Mouse (Mus musculus) c-Kit-negative CD71-positive TER-119-positive erythroid progenitor cells, embryonic 14.5 days (primary cell): ENCODE measurements around the gene Cenpm.
A peak's percentile ranks its signal among the peaks of the same experiment; 100 is the strongest.

ENCODE experiments used
- DNase-seq: peaks from one replicate; pipeline ENCODE4 v3.0.0-alpha.2; 2013; ENCODE audit warnings: low read depth, low spot score

Cenpm gene

DNA sequence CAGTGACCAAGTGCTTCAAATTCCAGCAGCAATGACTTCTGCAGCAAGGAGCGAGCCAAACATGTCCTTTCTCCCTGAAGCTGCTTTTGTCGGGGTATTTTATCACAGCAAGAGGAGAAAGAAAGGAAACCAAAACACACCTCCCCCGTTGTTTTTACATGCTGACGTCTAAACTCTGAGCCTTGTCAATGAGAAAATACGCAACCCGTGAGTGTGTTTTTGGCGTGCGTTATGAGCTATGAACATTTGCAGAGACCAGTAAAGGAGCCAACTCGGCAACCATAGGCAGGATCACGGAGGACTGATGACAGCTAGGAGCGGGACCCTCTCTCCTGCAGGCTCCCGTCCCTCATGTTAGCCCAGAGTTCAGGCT, 820 bp downstream of the Cenpm start:
- no peak for DNase-seq

DNA sequence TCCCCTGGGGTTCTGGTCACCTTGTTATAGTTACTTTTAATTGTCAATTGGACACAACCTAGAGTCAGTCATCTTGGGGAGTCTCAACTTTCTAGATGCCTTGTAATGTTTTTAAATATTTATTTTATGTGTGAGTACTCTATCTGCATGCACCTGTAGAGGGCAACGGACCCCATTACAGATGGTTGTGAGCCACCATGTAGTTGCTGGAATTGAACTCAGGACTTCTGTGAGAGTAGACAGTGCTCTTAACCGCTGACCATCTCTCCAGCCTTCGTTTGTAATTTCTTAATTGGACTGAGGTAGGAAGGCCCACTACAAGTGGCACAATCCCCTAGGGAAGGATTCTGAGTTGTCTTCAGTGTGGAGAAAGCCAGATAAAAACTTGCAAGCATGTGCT, 1.2 kb downstream of the Cenpm start:
- DNase-seq: no peak

DNA sequence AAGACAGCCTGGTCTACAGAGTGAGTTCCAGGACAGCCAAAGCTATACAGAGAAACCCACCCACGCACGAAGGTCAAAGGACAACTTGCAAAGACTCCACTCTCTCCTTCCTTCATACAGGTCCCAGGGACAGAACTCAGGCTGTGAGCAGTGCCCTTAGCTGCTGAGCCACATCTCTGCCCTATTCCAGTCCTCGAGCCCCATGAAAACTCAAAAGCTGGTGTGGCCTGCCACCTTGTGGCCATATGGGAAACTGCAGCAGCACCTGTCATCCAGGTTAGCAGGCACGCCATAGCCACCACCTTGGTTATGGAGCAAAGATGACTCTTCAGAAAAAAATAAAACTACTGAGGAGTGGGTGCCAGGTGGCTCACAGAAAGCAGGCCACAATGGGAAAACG, 8.0 kb downstream of the Cenpm start:
- DNase-seq: peak; percentile 73

DNA sequence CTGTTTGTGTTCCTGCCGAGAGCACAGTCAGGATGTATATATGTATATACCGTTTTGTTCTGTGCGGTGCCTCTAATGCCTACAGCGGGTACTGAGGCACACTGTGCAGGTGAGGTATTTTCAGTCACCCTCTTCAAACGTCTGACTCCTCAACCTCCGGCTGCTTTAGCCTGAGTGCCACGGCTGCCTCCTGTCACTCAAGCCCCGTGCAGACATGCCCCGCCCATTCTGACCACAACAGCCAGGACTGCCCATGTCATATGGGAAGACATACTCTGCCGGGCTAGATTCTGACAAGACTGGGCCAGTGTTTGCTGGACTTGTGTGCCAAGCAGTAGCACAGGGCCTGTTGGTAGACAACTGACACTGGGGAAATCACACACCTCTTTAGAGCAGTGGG, 8.9 kb downstream of the Cenpm start:
- DNase-seq: no peak

DNA sequence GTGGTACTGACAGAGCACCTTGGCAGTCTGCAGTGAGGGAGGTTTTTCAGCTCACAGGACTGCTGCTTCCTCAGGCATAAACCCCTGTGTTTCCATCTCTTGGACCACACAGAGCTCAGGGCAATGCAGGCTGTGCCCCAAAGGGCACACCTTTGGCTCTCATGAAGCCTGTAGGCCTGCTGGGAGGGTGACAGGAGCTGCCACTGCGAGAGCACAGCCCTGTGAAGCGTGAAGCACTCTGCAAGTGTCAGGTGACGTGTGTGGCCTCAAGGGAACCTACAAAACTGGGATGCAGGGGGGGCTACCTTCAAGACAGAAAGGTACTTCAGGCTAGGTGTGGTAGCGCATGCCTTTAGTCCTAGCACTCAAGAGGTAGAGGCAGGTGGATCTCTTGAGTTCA, 11.9 kb downstream of the Cenpm start:
- DNase-seq: no peak

DNA sequence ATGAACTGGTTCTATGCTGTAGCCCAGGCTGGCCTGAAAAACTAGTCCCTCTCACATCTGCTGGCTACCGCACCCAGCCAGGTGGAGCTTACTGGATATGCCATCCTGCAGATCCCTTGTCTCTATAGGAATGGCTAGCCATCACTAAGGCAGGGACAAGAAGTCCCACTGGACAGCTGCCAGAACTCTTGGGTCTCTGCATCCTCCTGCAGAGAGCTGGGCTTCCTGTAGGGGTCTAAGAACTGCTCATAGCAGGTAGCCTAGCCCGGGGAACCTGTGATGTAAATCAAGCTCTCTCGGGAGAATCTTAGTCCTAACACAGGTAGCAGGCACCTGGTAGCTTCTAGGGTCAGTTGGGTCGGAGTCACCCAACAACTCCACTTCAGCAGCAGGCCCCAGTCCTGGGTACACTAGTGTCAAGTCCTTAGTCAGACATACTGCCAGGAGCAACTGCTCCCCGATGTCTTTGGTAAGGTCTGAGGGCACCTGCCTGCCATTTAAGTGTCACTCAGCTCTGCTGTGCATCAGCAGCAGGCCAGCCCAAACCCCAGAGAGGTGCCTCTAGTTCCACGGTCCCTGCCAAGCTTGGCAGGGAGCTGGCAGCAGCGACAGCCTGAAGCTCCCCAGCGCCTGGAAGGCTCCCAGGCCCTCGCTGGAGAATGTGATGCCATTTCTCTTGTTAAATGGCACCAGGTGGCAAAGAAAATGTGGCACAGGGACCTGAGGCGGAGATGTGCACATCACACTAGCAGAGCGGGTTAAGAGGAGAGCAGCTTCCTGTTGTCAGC, 12.8 kb downstream of the Cenpm start:
- DNase-seq: no peak

DNA sequence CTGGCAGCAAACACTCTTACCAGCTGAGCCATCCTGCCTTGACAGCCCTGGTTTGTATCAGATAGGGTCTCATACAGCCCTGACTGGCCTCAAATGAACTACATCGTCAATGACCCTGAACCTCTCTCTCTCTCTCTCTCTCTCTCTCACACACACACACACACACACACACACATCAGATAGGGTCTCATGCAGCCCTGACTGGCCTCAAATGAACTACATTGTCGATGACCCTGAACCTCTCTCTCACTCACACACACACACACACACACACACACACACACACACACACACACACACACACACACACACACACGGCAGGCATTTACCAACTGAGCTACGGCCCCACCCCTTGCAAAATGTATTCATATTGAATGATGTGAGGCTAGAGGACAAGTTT, 13.4 kb downstream of the Cenpm start:
- DNase-seq: no peak

DNA sequence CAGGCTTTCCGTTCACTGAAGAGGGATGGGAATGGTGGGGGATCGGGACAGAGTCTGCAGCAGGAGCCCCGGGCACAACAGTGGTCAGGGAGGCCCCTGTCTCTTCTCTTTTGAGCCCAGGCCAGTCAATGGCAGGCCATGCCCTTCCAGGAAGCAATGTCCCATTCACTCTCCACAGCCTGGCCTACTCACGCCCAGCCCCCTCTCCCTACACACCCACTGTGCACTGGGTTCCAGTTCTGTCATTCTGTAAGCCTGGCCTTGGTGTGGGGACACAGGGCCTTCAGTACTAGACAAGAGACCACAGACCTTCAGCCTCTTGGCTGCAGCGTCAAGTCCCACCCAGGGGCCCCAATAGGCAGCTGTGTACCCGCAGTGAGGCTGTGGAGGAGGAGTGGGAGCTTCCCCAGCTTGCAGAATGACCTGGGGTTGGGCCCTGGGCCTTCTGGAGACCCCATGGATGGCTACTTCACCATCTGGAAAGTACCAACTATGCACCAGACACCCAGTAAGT, 14.4 kb downstream of the Cenpm start:
- DNase-seq: no peak

DNA sequence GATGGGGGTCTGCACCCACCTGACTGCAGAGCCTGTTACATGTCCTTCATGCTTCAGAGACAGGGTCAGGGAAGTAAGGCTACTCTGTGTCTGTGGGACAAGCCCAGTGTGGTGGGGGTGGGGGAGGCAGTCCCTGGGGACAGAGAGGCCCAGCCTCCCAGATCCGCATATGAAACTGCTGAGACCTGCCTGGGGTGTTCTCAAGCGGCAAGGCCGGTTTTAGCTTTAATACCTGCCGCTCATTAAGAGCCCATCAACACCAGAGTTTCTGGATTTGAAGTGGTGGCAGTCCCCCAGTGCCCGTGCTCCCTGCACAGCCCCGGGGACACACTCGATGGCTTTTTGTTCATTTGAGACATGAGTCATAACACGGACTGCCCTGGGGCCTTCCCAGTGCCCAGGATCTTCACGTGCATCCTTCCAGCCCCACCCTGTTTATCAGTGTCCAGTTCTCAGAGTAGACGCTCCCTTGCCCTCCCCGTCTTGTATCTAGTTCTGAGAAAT, 15.0 kb downstream of the Cenpm start:
- DNase-seq: peak; percentile 34

DNA sequence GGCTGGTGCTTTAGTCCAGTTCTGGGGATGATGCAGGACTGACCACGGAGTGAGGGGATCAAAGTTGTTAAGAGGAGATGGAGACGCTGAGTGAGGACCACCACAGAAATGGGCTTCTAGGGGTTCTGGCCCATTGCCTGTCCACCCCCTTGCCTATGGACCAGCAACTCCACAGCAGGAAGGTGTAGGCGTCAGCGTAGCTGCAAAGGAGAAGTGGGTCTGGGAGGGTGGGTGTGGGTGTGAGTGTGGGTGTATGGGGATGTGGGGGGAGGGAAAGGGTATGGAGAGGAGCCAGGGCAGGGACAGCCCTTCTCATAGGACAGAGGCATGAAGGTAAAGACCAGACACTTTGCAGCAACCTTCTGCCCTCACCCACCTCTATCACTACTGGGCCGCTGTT, 18.8 kb downstream of the Cenpm start:
- DNase-seq: no peak

DNA sequence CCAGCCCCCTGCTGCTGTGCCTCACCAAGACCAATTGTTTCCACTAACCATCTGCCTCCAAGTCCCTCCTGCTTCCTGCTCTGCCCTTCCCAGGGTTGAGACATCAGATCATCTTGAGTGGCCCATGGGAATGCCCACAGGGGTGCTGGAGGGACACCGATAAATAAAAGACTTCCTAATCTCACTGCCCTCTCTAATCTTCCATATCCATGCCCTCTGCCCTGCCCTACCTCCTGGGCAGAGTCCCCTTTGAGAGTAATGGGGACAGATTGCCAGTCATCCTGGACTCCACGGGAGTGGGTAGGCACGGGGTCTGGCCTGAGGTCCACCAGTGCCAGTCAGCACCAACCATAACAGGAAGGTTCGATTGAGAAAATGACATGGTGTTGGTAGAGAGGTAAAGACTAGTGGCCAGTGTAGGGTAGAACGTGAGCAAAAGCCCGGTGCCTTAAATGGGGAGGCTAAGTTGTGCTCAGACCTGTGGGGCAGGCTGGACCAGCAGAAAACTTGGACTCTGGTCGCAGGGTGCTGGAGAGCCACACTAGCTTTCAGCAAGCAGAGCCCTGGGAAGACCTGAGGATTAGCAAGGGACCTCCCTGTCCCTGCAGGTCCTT, 19.8 kb downstream of the Cenpm start:
- no peak for DNase-seq

DNA sequence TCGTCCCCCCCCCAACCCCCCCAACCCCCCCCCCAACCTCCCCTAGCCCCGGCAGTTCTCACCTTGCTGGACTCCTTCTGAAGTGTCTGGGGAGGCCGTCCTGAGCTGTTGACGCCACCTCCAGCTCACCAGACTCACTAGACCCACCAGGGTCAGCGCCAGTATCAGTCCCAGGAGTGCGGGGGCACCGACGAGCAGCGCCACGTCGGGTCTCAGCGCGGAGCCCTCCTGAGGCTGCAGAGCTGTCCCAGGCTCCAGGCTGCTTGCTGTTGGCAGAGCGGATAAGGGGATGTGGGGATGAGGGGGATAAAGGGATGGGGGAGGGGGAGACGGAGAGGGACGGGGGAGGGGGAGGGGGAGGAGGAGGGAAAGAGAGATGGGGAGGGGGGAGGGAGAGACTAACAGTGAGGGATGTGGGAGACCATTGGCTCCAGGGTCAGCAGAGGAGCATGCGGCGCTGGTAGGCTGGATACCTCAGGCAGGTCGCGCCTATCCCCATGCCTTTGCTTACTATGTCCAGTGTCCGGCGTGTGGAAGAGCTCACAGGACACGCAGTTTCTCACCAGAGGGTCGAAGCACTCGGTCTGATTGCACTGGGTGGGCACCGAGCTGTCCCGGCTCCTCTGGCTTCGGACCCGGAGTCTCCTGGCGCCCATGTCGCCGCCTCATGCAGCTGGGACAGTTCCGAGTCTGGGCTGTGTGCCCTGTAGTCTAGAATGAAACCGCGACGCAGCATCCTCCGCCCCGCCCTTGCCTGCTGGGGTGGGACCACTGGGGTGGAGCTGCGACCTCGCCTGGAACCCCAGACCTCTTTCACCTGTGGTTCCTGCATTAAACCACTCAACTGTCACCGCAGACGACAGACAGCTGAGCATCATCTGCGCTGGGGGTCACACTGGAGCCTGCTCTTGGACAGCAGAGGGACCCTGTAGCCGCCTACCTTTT, 20.6 kb downstream of the Cenpm start, which contains the start of gene Tnfrsf13c:
TSS of gene Tnfrsf13c (minus strand) at position 713 of the 945 bp plus-strand sequence.
- DNase-seq: no peak

DNA sequence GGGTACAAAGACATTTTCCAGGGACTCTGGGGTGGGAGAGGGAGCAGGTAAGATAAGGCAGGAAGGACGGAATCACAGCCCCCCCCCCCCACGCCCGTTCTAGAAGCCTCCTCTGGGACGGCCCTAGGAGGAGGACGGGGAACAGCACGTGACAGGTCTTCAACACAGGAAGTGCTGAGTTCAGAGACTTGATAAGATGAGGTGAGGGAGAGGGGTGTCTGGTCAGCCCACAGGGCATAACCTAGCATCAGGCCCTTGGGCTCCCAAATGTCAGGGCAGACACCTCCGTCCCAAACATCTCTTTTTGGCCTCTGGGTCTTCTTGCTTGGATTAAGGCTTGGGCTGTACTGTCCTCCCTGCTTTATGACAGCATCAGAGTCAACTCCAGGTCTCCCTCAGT, 21.3 kb downstream of the Cenpm start:
- DNase-seq: no peak

DNA sequence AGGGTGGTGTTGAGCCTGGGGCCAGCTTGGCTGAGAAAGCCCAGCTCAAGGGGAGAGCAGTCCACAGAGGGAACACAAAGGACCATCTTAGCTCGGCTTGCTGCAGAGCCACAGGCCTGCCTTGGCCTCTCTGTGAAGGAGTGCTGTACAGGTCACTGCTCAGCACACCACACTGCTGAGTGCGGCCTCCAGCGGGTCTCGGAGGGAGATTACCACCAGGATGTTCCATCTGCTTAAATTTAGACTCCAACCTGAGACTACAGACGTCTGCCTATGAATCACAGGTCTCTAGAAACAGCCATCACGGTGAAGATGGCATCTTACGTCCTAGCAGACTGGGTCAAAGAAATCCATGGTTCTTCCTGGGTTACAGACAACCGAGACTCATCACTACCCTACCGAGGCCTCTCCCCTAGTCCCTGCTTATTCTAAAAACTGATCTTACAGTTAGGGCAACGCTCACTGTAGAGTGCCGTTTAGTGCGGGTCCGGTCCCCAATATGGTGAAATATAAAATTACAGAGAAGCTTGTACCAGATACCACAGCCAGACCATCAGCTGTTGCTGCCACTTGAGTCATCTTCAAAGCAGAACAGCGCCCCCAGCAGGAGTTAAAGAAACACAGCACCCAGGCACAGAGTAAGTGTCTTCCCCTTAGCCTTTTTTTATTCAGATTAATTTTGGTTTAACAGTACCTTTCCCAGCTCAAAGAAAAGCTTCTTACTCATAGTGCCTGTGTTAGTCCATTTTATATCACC, 23.3 kb downstream of the Cenpm start:
- DNase-seq: no peak

DNA sequence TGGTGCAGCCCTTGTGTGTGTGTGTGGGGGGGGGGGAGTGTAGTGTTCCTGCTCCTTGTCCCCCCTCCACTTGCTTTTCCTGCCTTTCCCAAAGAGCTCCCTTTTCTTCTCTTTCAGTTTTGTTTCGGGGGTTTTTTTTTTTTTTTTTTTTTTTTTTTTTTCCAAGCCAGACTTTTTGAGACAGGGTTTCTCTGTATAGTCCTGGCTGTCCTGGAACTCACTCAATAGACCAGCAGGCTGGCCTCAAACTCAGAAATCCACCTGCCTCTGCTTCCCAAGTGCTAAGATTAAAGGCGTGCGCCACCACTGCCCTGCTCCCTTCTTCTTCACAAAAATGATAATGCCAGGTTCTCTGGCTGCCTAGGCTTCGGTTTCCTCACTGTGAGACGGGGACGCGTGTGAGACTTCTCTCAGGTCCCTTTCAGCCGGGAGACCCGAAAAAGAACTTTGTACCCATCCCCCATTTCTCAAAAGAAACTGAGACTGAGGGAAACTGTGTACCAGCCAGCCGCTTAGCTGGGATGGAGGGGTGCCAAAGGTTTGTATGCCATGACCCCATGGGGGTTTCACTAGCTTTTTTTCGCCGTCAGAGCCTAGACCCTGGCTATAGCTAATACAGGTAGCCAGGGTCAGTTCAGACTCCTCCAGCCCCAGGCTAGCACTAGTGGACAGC, 24.4 kb downstream of the Cenpm start:
- DNase-seq: no peak

DNA sequence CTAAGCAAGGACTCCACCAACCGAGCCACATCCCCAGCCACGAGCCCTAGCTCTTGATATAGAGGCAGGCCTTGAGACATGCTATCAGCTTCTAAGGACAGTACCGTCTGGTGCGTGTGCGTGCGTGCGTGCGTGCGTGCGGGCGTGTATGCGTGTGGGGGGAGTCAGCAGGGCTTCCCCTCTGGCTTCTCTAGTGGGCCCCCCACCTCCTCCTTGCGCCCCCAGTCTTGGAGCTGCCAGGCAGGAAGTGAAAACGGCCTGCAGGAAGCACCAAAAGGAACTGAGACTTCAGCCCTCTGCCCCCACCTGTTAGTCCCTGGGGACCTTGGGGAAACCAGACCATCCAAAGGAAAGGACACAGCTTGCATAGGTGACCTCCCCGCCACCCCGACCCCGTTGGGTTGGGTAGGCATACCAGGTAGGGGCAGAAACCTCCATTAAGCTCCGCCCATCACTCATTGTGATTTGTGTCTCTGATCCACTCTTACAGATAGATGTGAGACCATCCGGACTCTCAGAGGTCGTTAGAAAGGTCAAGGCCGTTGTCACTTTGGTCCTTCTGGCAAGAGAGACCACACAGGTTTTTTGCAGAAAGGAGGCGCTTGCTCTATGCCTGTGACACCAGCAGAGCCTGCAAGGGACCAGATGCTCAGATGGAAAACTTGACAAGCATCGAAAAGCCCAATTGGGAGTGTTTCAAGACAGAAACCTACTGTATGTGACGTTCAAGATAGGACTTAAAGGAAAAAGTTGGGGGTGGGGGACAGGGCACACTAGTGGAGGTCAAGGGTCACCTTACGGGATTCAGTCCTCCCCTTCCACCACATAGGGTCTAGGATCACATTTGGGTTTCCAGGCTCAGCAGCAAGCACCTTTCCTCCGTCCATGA, 25.5 kb downstream of the Cenpm start:
- no peak for DNase-seq

DNA sequence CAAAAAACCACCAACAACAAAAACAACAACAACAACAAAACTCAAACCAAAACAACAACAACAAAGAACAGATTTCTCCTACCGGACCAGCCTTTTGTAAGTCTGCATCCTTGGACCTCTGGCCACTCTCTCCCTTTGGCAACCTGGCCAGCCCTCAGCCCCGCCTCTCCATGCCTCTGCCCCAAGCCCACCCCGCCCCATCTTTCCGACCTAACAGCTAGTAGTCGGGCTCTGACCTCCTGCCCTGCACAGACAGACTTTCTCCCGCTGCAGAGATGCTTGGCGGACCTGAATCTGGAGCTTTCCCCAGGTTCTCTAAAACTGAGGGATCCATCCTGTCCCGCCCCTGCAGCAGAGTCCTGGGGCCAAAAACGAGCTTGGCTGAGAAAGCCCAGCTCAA, 26.6 kb downstream of the Cenpm start:
- DNase-seq: no peak

DNA sequence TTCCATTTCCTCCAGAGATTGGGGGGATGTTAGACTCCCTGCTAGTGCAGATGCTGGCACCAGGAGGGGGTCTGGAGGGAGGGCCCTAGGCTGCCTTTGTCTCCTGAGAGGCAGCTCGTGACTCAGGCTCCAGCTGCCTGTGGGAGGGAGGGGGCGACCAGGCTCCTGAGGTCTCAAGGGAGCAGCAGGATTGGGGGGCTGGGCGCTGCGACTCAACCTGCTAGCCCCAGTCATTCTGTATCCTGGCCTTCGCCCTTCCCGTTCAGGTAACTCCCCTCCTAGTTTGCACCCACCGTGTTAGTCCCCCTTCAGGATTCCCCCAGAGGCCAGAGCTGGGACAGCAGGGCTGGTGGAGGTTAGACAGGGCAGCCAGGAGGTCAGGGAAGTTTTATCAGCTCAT, 27.5 kb downstream of the Cenpm start:
- DNase-seq: no peak

DNA sequence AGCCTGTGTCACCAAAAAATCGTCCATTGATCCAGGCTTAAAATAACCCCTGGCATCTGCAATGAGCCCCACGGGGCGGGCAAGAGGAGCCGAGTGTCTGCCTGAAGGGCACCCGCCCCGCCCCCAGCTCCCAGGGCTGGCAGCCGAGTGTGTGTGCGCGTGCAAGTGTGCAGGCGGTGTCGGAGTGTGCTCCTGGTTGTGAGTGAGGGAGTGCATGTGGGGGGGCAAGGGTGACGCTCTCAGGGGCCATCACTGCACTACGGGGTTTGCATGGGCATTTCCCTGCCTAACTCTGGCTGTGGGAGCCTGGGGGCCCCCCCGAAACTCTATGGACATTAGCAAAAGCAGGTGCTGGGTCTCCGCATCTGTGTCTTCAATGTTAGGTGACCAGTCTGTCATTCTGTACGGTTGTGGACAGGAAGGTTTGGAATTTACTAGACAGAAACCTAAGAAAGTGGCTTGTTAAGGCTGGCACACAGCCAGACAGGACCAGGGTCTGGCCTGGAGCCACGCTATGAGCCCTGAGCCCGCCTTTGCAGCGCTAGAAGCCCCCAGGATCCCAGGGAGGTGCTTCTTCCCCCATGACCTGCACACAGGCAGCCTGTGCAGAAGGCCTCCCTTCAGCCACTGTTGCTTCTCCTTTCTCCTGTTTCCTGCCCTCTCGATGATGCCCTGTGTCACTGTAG, 28.3 kb downstream of the Cenpm start:
- no peak for DNase-seq
